Mouse (Mus musculus) stomach, postnatal 0 days (tissue): ENCODE data around the gene Pde6d.

Experiments used
- CTCF ChIP-seq: IDR thresholded peaks from 2 replicates; pipeline ENCODE4 v1.5.1; 2016; ENCODE audit warnings: antibody characterized with exemption, low read depth, mild to moderate bottlenecking, moderate library complexity
- EP300 ChIP-seq: optimal IDR thresholded peaks from 2 replicates; pipeline ENCODE3; 2016; ENCODE audit warnings: antibody characterized with exemption

GRCm38 (mm10) chr1:86532362-86533051 lies 49.9 kb downstream of the Pde6d start:
- peak; percentile 96 for TF ChIP-seq CTCF
- TF ChIP-seq EP300 = peak; percentile 40
